Mouse (Mus musculus) midbrain, embryonic 16.5 days (tissue): Measurements from ENCODE around the gene Ankrd10. TPM values are rescaled to one million over a fixed set of nuclear protein-coding genes. Genes with fewer than 3 reads are reported as not detected.

Experiments
- ATAC-seq: fragments of 200-750 bp; cut with Nextera tagmentation; 2 replicates; pipeline ENCODE4 v1.8.0; 2017; ENCODE audit warnings: moderate TSS enrichment
- H3K27ac ChIP-seq: fragments of 300-500 bp; sonication (generic); 2 replicates; pipeline ENCODE4 v1.5.1; 2014; ENCODE audit warnings: mild to moderate bottlenecking, low read length, mixed read lengths
- H3K27me3 ChIP-seq: fragments of 300-500 bp; sonication (generic); 2 replicates; pipeline ENCODE4 v1.6.1; 2014; ENCODE audit warnings: low read depth, low read length, mixed read lengths; ENCODE audit not compliant: control insufficient read depth, insufficient read depth
- H3K36me3 ChIP-seq: fragments of 300-500 bp; sonication (generic); 2 replicates; pipeline ENCODE4 v1.6.1; 2014; ENCODE audit warnings: mild to moderate bottlenecking, low read length, moderate library complexity, mixed read lengths; ENCODE audit not compliant: control insufficient read depth, insufficient read depth
- H3K4me1 ChIP-seq: fragments of 300-500 bp; sonication (generic); 2 replicates; pipeline ENCODE4 v1.6.1; 2014; ENCODE audit warnings: mild to moderate bottlenecking, low read length, mixed read lengths; ENCODE audit not compliant: control insufficient read depth, insufficient read depth
- H3K4me2 ChIP-seq: fragments of 300-500 bp; sonication (generic); 2 replicates; pipeline ENCODE4 v1.6.1; 2014; ENCODE audit warnings: mild to moderate bottlenecking, low read length, mixed read lengths
- H3K4me3 ChIP-seq: fragments of 300-500 bp; sonication (generic); 2 replicates; pipeline ENCODE4 v1.5.1; 2014; ENCODE audit warnings: low read depth, mild to moderate bottlenecking, low read length, moderate library complexity, mixed read lengths
- H3K9ac ChIP-seq: fragments of 300-500 bp; sonication (generic); 2 replicates; pipeline ENCODE4 v1.6.1; 2014; ENCODE audit warnings: low read depth, low read length, mixed read lengths
- H3K9me3 ChIP-seq: fragments of 300-500 bp; sonication (generic); replicated peaks from 2 replicates; pipeline ENCODE4 v1.6.1; 2014; ENCODE audit warnings: mild to moderate bottlenecking, low read length, mixed read lengths; ENCODE audit not compliant: control insufficient read depth, poor library complexity, severe bottlenecking
- WGBS: fragments of 180-500 bp; shearing (Covaris S2); extraction: QIAGEN DNeasy Blood & Tissue Kit; methylation state at CpG from one replicate; pipeline ENCODE4 v1.1.7; 2014; 5-methylcytosine and 5-hydroxymethylcytosine counted together
- polyA plus RNA-seq: library from polyadenylated mRNA; unstranded; fragments of >200 nt; fragmentation: Nextera tagmentation; extraction: Ambion mirVana; gene quantifications from 2 replicates; pipeline ENCODE4 v1.2.1, GENCODE M21; 2015

Gene Ankrd10
- polyA plus RNA-seq, 1 experiment from 2014 or later, result 90.9 TPM

DNA sequence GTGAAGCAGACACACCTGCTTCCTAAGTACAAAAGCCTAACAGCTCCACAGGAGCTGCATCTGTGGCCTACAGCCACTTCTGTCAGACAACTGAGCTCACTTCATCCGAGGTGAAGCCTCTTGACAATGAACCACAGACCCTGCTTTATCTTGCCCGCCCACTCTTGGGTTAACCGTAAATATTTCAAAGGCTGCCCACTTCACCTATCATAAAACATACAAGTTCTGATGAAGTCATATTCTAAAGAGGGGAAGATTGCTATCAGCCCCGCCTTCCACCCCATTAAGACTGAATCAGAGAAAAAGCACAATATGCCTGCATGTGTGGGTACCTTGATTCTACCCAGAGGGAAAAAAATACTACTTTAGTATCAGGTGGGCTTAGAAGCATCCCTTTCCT lies 10.5 kb downstream of the Ankrd10 start:
- Histone ChIP-seq H3K4me2 (no peak overlapping the region), H3K36me3 (peaks cover 12% of the 10 kb centered on the region)
- WGBS, result 91% methylated on average over 4 of the region's 4 CpGs

DNA sequence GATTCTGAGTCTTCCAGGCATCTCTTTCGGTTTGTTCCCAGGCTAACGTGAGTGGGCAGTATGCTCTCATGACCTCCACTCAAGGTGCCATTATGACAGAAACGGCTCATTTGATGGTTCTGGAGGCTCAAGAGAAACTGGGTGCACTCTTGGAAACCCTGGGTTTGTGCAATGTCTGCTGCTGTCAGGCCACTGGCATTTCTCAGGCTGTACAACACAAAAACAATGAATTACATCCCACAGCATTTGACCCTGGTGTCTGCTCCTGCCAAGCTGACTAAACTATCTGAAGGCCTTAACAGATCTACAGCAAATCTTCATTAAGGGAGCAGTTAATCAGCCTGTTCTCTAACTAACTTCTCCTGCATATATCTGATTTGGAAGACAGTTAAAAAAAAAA lies 16.5 kb downstream of the Ankrd10 start:
- ATAC-seq, result no peak
- H3K27ac ChIP-seq, result no peak overlapping the region
- no peak overlapping the region for H3K9ac ChIP-seq
- no peaks in the 10 kb centered on the region for H3K27me3 ChIP-seq
- H3K4me3 ChIP-seq, result no peak overlapping the region
- WGBS, result 92% methylated on average over 3 of the region's 3 CpGs
- H3K36me3 ChIP-seq, result peaks cover 39% of the 10 kb centered on the region
- H3K4me1 ChIP-seq, result no peaks in the 10 kb centered on the region
- no peaks in the 10 kb centered on the region for H3K9me3 ChIP-seq
- H3K4me2 ChIP-seq, result no peak overlapping the region

More for the DNA sequence above, 10.5 kb downstream of the Ankrd10 start:
- no peak for ATAC-seq
- Histone ChIP-seq H3K4me3 (no peak overlapping the region), H3K9ac (no peak overlapping the region), H3K4me1 (no peaks in the 10 kb centered on the region), H3K27ac (no peak overlapping the region), H3K9me3 (no peaks in the 10 kb centered on the region), H3K27me3 (no peaks in the 10 kb centered on the region)

DNA sequence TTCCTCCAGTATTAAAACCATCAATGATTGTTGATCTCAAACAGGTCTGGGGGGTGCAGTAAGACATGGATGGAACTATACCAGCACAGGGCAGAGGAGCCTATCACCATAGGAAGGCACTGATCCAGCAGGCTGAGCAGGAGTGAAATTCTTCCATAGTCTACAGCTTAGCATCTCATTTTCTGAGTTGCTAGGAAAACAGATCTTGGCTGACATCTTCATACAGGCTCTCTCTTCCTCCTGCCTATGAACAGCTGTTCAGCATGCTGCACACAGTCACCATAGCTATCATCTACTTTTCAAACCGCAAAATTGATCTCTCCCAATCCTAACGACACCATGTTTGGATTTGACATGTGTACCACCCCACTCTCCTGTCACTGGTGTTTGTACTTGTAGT lies 17.5 kb downstream of the Ankrd10 start:
- Histone ChIP-seq H3K27me3 (no peaks in the 10 kb centered on the region), H3K9ac (no peak overlapping the region), H3K9me3 (no peaks in the 10 kb centered on the region), H3K27ac (no peak overlapping the region), H3K4me1 (no peaks in the 10 kb centered on the region), H3K4me3 (no peak overlapping the region), H3K4me2 (no peak overlapping the region), H3K36me3 (peaks cover 41% of the 10 kb centered on the region)
- 87% methylated on average over 2 of the region's 2 CpGs for WGBS
- no peak for ATAC-seq

DNA sequence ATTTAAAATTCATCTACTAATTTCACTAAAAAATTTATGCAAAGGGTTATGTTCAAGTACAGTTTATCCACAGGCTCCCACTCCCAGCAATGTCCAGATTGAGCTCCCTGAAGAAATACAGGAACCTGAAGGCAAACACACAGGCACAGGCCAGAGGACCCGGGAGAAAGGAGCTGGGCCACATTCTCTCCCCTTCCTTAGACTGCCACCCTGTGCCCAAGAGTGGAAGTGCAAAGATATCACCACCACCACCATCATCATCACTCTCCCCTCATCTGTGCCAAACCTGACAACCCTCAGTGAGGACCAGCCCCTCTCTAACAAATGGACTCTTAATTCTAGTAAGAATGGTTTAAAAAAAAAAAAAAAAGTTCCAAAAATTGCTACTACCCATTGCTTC lies 19.3 kb downstream of the Ankrd10 start:
- H3K36me3 ChIP-seq, result peaks cover 50% of the 10 kb centered on the region
- no peaks in the 10 kb centered on the region for H3K4me1 ChIP-seq
- no peak overlapping the region for H3K9ac ChIP-seq
- H3K27ac ChIP-seq, result no peak overlapping the region
- no peak overlapping the region for H3K4me3 ChIP-seq
- no peak overlapping the region for H3K4me2 ChIP-seq
- H3K27me3 ChIP-seq, result no peaks in the 10 kb centered on the region
- no peaks in the 10 kb centered on the region for H3K9me3 ChIP-seq
- ATAC-seq, result no peak
- WGBS, result 14% methylated on average over 1 of the region's 1 CpGs

DNA sequence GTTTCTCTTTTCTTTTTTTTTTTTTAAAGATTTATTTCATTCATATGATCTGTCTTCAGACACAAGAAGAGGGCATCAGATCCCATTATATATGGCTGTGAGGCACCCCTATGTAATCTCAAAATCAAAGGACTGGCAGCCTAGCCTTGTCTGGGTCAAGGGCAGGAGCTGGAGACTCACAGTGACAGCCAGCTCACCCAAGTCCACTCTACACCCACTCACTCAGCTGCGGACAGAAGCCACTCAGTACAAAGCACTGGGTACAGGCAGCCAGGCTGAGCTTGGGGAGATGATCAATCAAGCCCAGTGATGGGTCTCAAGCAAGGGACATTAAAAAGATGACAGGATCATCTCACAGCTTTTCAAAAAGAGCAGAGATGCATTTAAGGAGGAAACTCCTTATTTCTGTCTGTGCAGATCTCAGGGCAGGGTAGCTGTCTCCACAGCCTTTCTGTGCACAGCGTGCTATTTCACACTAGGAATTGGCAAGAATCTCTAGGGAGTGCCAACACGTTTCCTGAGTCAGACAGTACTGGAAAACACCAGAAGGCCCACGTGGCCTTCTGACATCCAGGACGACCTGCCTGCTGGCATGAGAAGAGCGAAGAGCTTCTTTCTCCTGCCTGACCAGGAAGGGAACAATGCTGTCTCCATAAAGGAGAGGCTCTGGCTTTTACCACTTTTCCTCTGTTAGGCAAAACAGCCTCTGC lies 21.3 kb downstream of the Ankrd10 start:
- Histone ChIP-seq H3K9ac (no peak overlapping the region), H3K4me3 (no peak overlapping the region), H3K4me2 (no peak overlapping the region), H3K9me3 (no peaks in the 10 kb centered on the region), H3K4me1 (no peaks in the 10 kb centered on the region), H3K27me3 (no peaks in the 10 kb centered on the region), H3K27ac (no peak overlapping the region), H3K36me3 (peaks cover 43% of the 10 kb centered on the region)
- ATAC-seq, result no peak
- 88% methylated on average over 6 of the region's 6 CpGs for WGBS

DNA sequence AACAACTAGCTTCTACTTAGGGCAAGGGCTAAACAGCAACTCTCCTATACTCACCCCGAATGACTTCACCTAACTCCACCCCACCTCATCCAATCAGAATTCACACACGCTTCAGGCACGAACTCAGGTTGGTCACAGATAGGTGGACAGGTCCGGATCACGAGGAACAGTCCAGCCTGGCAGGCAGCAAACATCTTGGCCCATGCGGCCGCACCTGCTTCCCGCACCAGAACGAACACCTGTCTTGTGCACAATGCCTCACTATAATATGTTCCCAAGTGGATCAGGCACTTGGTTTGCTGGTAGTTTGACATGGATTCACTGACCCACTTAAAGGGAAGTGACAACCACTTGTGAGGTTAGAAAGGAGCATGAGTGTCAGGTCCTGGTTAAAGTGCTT lies 26.7 kb downstream of the Ankrd10 start:
- H3K36me3 ChIP-seq, result peaks cover 14% of the 10 kb centered on the region
- H3K27ac ChIP-seq, result no peak overlapping the region
- H3K9ac ChIP-seq, result no peak overlapping the region
- no peak for ATAC-seq
- no peaks in the 10 kb centered on the region for H3K27me3 ChIP-seq
- H3K9me3 ChIP-seq, result 0 out of 2 replicates have a peak, but pooled peaks cover 3% of the 10 kb centered on the region
- H3K4me2 ChIP-seq, result no peak overlapping the region
- 95% methylated on average over 9 of the region's 9 CpGs for WGBS
- no peaks in the 10 kb centered on the region for H3K4me1 ChIP-seq
- no peak overlapping the region for H3K4me3 ChIP-seq

DNA sequence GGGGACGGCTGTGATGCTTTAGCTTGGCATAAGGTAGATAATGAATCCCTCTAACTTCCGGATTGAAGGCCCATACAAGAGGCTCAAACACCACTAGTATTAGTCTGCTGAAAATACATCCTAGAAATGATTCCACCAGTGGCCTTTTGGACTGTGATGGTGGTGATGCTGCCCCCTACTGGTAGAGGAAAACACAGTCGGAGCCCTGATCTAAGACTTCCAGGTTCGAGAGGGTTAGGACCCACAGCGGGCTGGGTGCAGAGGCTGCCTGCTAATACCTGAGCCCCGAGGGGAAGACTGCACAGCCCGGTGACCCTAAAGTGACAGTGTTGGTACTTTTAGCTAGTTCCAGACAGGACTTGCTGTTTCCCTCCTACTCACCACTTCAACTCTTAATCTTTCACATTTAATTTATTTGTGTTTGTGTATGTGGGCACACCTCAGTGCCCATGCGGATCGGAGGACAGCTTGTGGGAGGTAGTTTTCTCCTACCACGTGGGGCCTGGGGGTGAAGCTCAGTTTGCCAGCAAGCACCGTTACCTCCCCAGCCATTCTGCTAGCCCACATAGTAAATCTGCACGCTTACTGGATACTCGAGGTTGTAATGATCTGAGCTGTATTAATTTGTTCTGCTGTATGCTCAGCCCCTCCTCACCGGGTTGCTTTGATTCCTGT lies 33.4 kb downstream of the Ankrd10 start:
- no peaks in the 10 kb centered on the region for H3K9me3 ChIP-seq
- no peak overlapping the region for H3K9ac ChIP-seq
- WGBS, result 41% methylated on average over 14 of the region's 14 CpGs
- H3K4me1 ChIP-seq, result no peaks in the 10 kb centered on the region
- no peak overlapping the region for H3K4me2 ChIP-seq
- H3K27me3 ChIP-seq, result no peaks in the 10 kb centered on the region
- no peak overlapping the region for H3K4me3 ChIP-seq
- ATAC-seq, result no peak
- H3K27ac ChIP-seq, result no peak overlapping the region
- H3K36me3 ChIP-seq, result no peaks in the 10 kb centered on the region

DNA sequence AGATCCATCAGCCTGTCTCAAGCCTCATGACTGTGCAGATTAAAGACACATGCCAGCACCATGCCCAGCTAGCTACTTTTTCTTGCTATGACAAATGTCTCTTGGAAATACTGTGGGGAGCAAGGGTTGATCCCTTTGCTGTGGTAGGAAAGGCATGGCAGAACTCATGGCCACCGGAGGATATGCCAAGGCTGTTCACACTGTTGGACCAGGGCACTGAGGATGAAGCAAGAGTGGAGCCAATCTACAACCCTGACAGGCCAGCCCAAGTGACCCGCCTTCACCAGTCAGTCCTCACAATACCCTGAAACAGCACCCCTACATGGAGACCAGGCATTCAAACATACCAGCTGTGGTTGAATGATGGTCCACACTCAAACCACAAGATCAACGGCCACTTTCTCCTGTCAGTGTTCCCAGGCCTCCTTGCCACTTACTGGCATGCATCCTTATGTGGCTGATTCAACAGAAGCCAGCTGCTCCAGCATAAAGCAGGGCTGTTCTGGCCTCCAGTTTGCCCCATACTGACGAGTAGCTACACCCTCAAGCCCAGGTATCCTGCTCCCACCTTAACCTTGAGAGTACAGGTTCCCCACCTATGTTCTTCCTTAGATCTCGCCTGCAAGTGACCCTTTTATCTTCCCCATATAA lies 35.1 kb downstream of the Ankrd10 start:
- Histone ChIP-seq H3K27me3 (no peaks in the 10 kb centered on the region), H3K9ac (no peak overlapping the region), H3K9me3 (no peaks in the 10 kb centered on the region), H3K4me2 (no peak overlapping the region), H3K4me3 (no peak overlapping the region), H3K27ac (no peak overlapping the region), H3K4me1 (no peaks in the 10 kb centered on the region), H3K36me3 (no peaks in the 10 kb centered on the region)
- no peak for ATAC-seq
- WGBS, result 89% methylated on average over 5 of the region's 5 CpGs
